Mouse (Mus musculus) brown adipose tissue, adult 24 weeks (tissue): Measurements from ENCODE around the gene Prpsap1. TPM values are rescaled to one million over a fixed set of nuclear protein-coding genes. Genes with fewer than 3 reads are reported as not detected.
A peak's percentile ranks its signal among the peaks of the same experiment; 100 is the strongest.

Experiments
- H3K27ac ChIP-seq: fragments of 200-500 bp; replicated peaks from 2 replicates; pipeline ENCODE4 v1.5.1; 2012; ENCODE audit warnings: low read depth, mild to moderate bottlenecking, low read length
- H3K4me1 ChIP-seq: fragments of 200-500 bp; 2 replicates; pipeline ENCODE4 v1.6.1; 2012; ENCODE audit warnings: low read length, mixed read lengths; ENCODE audit not compliant: control insufficient read depth, insufficient read depth, insufficient read length
- H3K4me3 ChIP-seq: fragments of 200-500 bp; 2 replicates; pipeline ENCODE4 v1.5.1; 2012; ENCODE audit warnings: low read depth, mild to moderate bottlenecking, low read length, moderate library complexity; ENCODE audit not compliant: insufficient read depth
- polyA plus RNA-seq: library from polyadenylated mRNA; stranded (reverse); fragments of >200 nt; gene quantifications from 2 replicates; pipeline ENCODE4 v1.2.4, GENCODE M21; 2012; ENCODE audit not compliant: missing spikeins, insufficient read depth, insufficient read length

The Prpsap1 gene
- polyA plus RNA-seq, 1 experiment, result 19.2 TPM

DNA sequence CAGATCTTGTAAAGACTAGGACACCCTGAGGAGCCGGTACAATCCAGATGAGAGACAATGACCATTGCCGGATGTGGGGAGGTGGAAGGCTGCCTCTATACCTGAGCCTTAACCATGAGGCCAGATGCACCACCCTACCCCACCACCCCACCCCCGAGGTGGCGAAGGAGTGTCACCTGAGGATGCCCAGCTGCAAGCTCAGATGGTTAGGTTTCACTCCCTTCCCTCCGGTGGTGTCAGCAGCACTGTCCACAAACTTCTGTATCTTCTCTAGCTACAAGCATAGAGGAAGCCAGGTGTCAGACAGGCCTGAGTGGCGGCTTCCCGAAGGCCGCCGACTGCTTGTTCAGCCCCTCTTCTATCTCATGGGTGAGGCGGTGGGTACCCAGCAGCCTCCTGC, 40.1 kb downstream of the Prpsap1 start:
- no peaks in the 10 kb centered on the region for H3K4me1 ChIP-seq
- H3K4me3 ChIP-seq, result no peak overlapping the region
- no peak overlapping the region for H3K27ac ChIP-seq

DNA sequence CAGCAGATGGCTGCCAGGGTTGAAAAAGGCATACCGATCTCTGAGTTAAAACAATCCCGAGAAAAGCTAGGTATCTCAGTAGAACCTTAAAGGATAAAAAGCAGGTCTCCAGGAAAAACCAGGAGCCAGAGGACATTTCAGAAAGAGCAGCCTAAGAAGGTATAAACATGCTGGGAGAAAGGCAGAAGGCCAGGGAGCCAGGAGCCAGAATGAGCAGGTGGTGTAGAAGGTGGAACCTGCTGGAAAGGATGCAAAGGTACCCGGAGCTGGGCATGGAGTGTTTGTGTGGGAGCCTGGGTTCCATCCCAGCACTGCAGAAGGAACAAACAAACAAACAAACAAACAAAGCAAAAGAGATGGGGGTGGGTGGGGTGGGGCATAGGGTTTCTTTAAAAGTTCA, 44.7 kb downstream of the Prpsap1 start:
- no peak overlapping the region for H3K4me3 ChIP-seq
- no peaks in the 10 kb centered on the region for H3K4me1 ChIP-seq

DNA sequence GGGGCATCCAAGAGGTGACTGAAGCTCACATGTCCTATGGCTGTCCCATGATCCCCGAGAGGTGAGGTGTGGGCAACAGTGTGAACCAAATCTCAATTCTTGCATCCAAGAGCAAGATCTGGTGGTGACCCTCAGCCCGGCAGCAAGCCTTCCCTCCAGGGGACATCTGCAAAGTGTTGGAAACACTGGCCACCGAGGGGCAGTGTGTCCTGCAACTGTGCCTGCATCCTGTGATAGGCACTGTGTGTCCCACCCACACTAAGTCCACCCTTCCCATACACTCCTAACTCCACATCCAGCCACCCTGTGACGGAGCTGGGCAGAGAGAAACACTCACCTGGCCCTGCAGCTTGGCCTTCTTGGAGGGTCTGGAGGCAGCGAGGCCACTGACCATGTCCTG, 46.2 kb downstream of the Prpsap1 start:
- H3K27ac ChIP-seq, result no peak overlapping the region

More for the DNA sequence above, 44.7 kb downstream of the Prpsap1 start:
- H3K27ac ChIP-seq, result no peak overlapping the region

DNA sequence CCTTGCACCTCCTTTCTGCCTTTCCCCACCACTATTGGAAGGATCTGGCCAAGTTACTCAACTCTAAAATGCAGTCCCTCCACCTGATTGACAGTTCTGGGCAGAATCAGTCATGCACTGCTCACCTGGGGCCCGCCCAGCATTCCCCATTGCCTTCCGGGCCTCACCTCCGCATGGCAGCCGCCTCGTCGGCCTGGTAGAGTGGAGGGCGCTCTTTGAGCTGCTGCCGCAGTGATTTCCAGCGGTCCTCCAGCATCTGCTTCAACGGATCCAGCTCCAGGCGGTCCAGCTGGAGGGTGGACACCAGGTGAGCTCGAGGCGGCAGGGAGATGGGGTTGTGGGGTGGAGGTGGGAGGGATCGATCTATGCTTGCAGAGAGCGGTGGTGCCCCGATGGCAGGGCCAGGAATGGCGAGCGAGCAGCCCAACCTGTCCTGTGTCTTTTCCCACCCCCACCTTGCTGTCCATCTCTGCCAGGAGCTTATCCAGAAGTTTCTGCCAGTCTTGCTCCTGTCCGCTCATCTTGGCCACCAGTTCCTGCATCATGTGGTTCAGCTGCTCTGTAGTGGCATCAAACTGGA, 47.6 kb downstream of the Prpsap1 start:
- H3K4me3 ChIP-seq, result no peak overlapping the region
- H3K27ac ChIP-seq, result no peak overlapping the region
- H3K4me1 ChIP-seq, result no peaks in the 10 kb centered on the region

More for the DNA sequence above, 46.2 kb downstream of the Prpsap1 start:
- H3K4me1 ChIP-seq, result no peaks in the 10 kb centered on the region
- no peak overlapping the region for H3K4me3 ChIP-seq

DNA sequence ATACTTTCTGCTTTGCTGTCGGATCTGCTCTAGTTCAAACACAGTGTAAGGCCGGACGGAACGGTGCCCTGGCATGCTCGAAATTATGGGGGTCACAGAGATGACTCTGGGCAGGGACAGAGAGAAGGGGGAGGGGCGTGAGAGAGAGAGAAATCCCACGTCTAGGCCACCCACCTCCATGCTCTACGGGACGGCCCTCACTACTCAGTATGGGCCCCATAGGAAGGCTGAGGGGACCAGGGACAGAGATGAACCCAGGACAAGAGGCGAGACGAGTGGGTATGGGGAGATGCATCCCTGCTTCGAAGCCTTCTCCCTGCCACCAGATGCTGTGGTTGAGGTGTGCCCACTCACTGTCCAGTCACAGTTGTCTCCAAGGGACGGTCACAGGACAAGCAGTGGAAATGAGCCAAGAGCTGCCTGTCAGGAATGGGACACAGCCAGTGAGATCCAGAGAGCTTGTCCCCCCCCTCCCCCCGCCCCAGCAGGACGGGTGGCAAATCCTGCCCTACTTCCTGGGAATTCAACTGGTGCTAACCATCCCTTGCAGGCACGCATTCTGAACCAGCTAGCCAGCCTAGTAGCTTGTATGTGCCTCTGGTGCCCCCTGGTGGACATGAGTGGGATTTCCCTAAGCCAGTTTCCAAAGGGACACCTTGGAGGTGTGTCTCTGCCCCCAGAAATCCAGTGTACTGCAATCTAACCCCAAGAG, 48.2 kb downstream of the Prpsap1 start:
- H3K4me3 ChIP-seq, result no peak overlapping the region
- no peak overlapping the region for H3K27ac ChIP-seq
- no peaks in the 10 kb centered on the region for H3K4me1 ChIP-seq

DNA sequence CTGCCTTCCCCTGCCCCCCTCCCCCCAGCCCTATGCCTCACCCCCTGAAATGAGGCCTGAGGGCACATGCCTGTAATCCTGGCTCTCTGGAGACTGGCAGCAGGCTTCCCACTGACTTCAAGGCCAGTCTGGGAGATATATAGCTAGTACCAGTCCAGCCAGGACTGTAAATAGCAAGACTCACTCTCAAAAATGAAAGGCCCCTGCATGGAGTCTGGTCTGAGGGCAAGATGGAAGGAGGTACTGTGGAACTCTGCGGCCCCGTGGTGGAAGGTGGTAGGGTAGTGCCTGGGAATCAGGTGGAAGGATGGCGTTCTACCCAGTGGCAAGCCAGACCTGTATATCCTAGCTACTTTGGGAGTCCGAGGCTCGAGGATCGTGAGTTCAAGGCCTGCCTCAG, 50.1 kb downstream of the Prpsap1 start:
- Histone ChIP-seq H3K4me3 (no peak overlapping the region), H3K27ac (no peak overlapping the region), H3K4me1 (no peaks in the 10 kb centered on the region)

DNA sequence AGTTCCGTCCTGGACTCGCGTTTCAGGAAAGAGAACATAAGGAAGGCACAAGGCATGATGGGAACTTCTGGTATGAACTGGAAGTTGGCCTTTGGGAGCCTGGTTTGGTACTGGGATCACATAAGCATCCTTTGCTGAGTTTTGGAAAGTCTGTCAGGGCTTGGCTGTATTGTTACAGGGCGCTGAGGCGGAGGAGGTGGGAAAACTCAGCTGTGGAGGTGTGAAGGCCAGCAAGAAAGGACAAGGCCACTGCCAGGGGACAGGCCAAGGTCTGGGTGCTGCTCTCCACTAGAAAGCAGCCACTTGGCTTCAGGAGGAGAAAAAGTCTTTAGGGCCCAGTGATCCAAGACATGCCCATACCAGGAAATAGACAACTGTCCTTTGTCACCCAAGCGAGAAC, 50.7 kb downstream of the Prpsap1 start:
- Histone ChIP-seq H3K4me1 (no peaks in the 10 kb centered on the region), H3K4me3 (no peak overlapping the region), H3K27ac (no peak overlapping the region)

DNA sequence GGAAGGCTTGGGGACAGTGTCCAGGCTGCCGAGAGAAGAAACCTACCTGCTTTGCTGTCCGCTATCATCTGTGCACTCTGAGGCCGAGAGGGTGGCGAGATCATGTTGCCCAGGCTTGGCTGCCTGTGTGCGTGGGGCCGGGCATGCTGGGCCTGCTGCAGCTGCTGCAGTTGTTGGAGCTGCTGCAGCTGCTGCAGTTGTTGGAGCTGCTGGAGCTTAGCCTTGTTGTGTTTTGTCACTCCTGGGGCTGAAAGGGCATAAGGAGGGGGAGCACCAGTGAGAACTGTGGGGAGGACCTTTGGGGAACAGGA, 51.2 kb downstream of the Prpsap1 start:
- Histone ChIP-seq H3K27ac (no peak overlapping the region), H3K4me3 (no peak overlapping the region), H3K4me1 (no peaks in the 10 kb centered on the region)

DNA sequence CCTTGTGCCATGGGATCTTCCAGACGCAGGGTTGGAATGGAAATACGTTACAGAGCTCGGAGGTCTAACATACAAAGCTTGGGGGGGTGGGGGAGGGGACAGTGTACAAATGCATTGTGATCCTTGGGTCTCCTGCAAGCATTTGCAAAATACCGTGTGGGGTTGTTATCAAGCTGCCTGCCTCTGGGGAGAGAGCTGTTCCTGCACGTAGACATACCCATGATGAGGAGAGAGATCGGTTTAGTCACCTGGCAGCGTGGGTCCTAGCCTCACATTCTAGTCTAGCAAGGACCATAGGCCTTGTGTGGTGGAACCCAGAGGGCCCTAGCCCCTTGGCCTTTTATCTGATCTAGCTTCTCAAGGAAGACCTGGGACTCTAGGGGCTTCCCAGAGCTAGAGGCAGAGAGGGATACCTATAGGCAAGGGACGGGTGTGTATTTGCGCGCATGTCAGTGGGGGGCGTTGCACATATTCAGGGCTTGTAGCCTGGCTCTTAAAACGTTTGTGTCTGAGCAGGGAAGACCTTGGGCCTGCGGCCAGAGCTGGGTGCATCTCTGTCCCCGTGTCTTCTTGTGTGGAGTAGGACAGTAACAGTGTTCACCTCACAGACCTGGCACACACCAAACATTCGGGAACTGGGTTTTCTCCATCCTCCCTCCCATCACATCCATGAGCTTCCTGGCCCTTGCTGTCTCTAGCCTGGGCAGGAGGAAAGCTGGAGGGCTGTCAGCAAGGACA, 51.7 kb downstream of the Prpsap1 start:
- Histone ChIP-seq H3K4me1 (peaks cover 5% of the 10 kb centered on the region), H3K27ac (no peak overlapping the region), H3K4me3 (no peak overlapping the region)

DNA sequence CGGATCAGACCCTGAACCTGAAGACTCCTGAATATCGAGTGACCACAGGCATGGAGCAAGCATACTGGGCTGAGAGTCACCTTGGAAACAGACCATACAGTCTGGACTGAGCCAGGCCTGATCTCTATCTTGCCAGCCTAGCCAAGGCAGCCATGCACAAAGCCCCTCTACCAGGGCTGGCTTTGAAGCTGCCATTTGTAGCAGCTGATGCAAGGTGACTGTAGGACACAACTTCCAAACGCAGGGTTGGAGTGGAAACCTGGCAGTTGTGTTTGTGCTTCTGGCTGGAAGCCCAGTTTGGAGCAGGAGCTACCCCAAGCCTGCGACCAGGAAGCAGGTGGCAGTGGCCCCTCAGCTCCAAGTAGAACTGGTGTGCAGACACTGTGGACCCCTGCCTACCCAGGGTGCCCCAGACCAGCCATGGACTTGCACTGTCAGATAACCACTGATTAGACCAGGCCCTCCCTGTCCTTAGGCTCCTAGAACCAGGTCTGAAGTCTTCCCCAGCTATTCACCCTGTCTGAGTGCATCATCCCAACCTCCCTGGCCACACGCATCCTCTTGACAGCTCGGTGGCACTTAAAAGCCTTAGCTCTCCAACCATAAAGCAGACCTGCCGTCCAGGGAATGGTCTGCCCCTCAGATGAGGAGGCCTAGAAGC, 53.5 kb downstream of the Prpsap1 start:
- H3K4me1 ChIP-seq, result peaks cover 21% of the 10 kb centered on the region
- H3K4me3 ChIP-seq, result no peak overlapping the region
- H3K27ac ChIP-seq, result no peak overlapping the region

DNA sequence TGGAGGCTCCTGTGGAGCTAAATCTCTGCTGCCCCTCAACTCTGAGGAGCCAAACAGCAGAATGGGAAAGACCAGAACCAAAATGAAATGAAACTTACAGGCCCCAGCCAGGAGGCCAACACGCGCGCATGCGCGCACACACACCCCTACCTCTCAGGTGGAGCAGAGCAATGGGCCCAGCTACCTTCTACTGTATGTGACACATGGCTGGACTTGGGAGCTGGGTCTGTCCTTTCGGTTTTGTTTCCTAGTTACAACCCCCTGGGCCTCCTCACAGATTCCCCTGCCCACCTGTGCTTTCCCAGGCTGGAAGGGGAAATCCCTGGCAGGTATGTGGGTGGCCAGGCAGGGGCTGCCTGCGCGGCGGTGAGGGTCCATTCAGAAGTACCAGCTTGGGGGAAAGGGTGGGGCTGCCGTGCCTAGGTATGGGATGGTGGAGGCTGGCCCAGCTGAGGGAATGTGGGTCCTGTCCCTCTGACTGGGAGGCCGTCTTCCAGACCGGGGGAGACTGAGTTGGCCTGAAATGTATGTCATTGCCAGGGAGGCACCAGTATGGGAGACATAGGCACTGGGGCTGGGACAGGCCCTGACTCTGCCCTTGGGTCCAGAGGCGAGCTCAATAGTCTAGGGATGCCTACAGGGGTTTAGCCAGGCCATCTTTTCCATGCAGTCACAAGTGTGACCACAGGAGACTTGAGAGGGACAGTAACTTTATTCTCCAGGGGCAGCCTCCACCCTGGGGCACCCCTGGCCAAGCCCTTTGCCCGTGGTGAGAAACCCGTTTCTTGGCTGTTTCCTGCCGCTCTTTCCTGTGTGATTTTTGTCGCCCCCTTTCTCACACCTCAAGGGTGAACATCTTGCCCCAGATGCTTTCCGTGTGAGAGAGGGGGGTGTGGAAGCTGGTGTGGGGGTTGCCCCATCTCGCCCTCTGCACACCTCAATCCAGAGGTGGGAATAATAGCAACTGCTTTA, 54.4 kb downstream of the Prpsap1 start:
- Histone ChIP-seq H3K27ac (no peak overlapping the region), H3K4me3 (no peak overlapping the region), H3K4me1 (peaks cover 24% of the 10 kb centered on the region)

DNA sequence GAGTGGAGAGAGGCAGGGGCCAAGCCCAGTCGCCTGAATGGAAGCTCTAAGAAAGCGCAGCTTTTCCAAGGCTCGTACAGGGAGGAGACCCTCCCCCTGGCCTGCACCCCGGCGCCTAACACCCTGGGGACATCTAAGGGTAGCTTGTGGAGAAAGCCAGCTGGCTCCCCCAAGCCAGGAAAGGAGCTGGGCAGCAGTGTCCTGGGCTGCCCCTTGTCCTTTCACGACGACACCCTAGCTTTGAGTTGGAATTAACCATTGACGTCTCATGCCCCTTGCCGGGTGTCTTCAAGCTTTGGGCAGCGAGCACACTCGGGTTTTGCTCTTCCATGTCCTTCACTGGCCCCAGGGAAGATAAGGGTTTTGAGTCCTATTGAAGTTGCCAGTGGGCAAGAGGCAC, 56.5 kb downstream of the Prpsap1 start:
- peak overlapping the region; percentile 79 for H3K27ac ChIP-seq
- H3K4me1 ChIP-seq, result peaks cover 24% of the 10 kb centered on the region
- H3K4me3 ChIP-seq, result no peak overlapping the region

DNA sequence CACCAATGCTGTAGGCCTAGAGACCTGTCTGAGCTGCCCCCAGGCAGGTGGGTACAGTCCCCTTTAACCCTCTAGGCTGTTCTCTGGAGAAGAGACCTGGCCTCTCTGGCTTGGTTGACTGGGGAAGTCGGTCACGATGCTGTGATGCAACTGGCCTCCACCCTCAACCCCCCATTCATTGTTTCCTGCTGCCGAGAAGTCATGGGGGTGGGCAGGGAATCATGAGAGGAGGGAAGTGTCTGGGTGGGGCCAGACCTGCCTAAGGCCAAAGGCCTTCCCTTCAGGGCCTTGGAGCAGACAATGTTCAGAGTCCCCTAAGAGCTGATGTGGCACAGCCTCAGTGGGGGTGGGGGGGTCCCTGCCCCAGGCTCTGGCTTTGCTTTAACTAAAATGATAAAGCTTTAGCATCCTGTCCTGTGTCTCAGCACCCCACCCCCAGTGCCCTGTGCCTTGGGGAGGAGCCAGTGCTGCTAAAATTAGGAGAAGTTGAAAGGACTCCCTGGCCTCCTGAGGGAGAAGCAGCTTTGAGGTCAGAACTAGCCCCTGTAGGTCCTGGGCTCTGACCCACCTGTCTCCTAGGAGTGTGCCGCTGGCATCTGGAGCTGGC, 57.2 kb downstream of the Prpsap1 start:
- H3K4me3 ChIP-seq, result peak overlapping the region; percentile 18
- H3K27ac ChIP-seq, result peak overlapping the region; percentile 79
- H3K4me1 ChIP-seq, result peaks cover 24% of the 10 kb centered on the region

DNA sequence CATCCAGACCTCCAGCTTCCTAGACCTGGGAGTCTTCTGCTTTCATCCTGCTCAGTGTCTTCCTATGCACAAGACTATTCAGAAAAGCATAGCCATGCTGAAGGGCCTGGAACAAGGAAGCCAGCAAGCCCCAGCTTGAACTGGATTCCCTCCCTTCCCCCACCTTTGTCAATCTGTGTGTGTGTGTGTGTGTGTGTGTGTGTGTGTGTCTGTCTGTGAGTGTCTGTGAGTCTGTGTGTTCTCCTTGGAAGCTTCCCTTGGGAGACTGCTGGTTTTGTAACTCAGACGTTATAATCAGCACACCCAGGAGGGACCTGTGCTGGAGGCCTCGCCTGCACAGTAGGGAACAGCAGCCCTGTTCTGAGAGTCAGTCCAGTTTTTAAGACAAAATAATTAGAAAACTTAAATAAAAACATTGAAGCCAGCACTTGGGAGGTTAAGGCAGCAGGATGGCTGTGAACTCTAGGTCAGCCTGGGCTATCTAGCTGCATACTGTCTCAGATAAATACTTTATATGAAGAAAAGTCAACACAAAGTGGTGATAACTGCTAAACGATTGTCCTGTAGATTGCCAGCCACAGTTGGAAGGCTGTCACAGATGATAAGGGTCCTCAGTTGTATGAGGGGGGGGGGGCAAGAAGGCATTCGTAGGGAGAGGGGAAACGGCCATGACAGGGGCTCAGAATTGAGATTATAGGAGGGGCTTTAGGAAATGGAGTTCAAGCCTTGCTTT, 57.8 kb downstream of the Prpsap1 start:
- Histone ChIP-seq H3K4me3 (peak overlapping the region; percentile 18), H3K27ac (peak overlapping the region; percentile 79), H3K4me1 (peaks cover 24% of the 10 kb centered on the region)
